In genomic region chr13:55099726-55100478, GRCm38 (mm10) we compare ENCODE assay signal across 8 mouse cellular contexts. TPM values are rescaled to one million over a fixed set of nuclear protein-coding genes. Genes with fewer than 3 reads are reported as not detected.
A peak's percentile ranks its signal among the peaks of the same experiment; 100 is the strongest.
DNase-seq lines count a peak whose midpoint lies in the region; ATAC-seq lines count a peak whose summit lies in the region.

Uimc1 (minus strand) TSS chr13:55100300.

- peak within 1 kb of the TSS; percentile 78 for H3K4me2 ChIP-seq in hindbrain, embryonic 16.5 days (ENCODE audit: low read length)

- peaks cover 7% of the 10 kb centered on the region for H3K4me1 ChIP-seq in hindbrain, embryonic 16.5 days (ENCODE audit: control insufficient read depth, insufficient read depth, low read depth, low read length)

- H3K27me3 ChIP-seq in hindbrain, embryonic 16.5 days (replicated peaks; ENCODE audit: control insufficient read depth, insufficient read depth, low read length): no peaks in the 10 kb centered on the region

- H3K4me3 ChIP-seq in hindbrain, embryonic 16.5 days (ENCODE audit: low read length): peak within 1 kb of the TSS; percentile 95

- H3K9ac ChIP-seq in hindbrain, embryonic 16.5 days (ENCODE audit: low read depth, low read length): peak within 1 kb of the TSS; percentile 97

- H3K36me3 ChIP-seq in hindbrain, embryonic 16.5 days (ENCODE audit: control insufficient read depth, insufficient read depth, low read length): no peaks in the 10 kb centered on the region

- DNase-seq in adrenal gland, adult (ENCODE audit: inconsistent age in 2 of 2, low spot score in 1 of 2): peak; percentile 87 to 93
- DNase-seq in cerebellum, postnatal 4 days (ENCODE audit: low spot score in 2 of 2): peak; percentile 66 to 84
- peak; percentile 71 for DNase-seq in gastrocnemius, adult 18-20 months (ENCODE audit: low spot score)
- peak; percentile 76 to 85 for DNase-seq in left cerebral cortex, postnatal 14 days (ENCODE audit: low spot score in 2 of 2)
- peak; percentile 85 for DNase-seq in right cerebral cortex, postnatal 14 days
- DNase-seq in urinary bladder, postnatal 4 days (ENCODE audit: low spot score in 2 of 2): peak; percentile 75 to 81

- peak; percentile 96 for ATAC-seq in hindbrain, embryonic 16.5 days
- peak; percentile 71 for ATAC-seq in megakaryocyte-erythroid progenitor cell, adult 5-6 weeks (replicated peaks; ENCODE audit: low FRiP score, low TSS enrichment, poor library complexity, severe bottlenecking)

- WGBS in hindbrain, embryonic 16.5 days: under 1% methylated on average over 45 of the region's 81 CpGs

- intact Hi-C loops in left cerebral cortex, postnatal 14 days (cut with DNase I): no loop called here

- peak within 1 kb of the TSS; percentile 92 for H3K27ac ChIP-seq in hindbrain, embryonic 16.5 days (ENCODE audit: low read depth, low read length)

- no peaks in the 10 kb centered on the region for H3K9me3 ChIP-seq in hindbrain, embryonic 16.5 days (ENCODE audit: control insufficient read depth, low read length)

RNA-seq across cellular contexts. Expression of gene Uimc1, which starts in this region (rescaled TPM):
- total RNA-seq in gastrocnemius, adult 18-20 months (2021): 10 to 100 TPM; 11.1 to 12.5 TPM
- polyA plus RNA-seq in hindbrain, embryonic 16.5 days (2015; fragmentation: Nextera tagmentation; extraction: Ambion mirVana): 18.2 and 18.5 TPM in 2 replicates
- 10 to 100 TPM; 14.3 TPM for total RNA-seq in left cerebral cortex, postnatal 14 days (2021)
- total RNA-seq in megakaryocyte-erythroid progenitor cell, adult 5-6 weeks (2014; fragmentation: Nextera tagmentation): 58.8 and 66.8 TPM in 2 replicates
- 61.2 and 68.1 TPM in 2 replicates for total RNA-seq in megakaryocyte-erythroid progenitor cell, adult 5-6 weeks (2017)

Comparison
In these comparisons a context has a peak if more than half of its experiments do, and no peak if none do; other contexts are left out.
1. Peak in every context shown above with its lines: DNase-seq, ATAC-seq, H3K4me3 ChIP-seq and H3K27ac ChIP-seq.